Mouse (Mus musculus): Measurements from ENCODE around the gene Unk.

DNA sequence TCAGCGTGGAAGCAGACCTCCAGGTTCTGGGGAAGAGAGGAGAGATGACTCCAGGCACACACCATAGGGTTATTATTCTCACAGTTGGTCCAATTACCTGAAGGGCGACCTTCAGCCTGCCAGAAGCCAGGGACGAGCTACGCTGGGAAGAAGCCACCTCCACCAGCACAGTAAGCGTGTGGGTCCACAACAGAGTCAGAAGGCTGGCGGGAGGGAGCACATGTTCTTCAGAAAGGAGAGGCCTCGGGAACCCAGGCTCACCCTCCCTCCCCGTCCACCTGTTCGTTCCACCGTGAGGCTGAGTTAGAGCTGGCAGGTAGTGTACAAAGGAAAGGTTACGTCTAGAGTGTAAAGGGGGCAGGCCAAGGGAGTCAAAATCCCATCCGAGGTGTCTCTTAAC is 35.2 kb downstream of the Unk start:
- TF ChIP-seq CTCF (IDR thresholded peaks at IDR 0.05; ENCODE audit: low read depth) (no peak), EP300 (optimal IDR thresholded peaks at IDR 0.05) (no peak)

Measured in stomach, postnatal 0 days (tissue).